Mouse (Mus musculus) midbrain, embryonic 14.5 days (tissue): ENCODE measurements around the gene Mat2a. TPM values are rescaled to one million over a fixed set of nuclear protein-coding genes. Genes with fewer than 3 reads are reported as not detected.

Experiments used
- ATAC-seq: fragments of 200-750 bp; cut with Nextera tagmentation; 2 replicates; pipeline ENCODE4 v1.8.0; 2017; ENCODE audit warnings: moderate number of reproducible peaks, moderate library complexity; ENCODE audit not compliant: low FRiP score, low TSS enrichment
- DNase-seq: peaks from one replicate; pipeline ENCODE4 v3.0.0-alpha.2; 2015
- H3K27ac ChIP-seq: fragments of 300-500 bp; sonication (generic); replicated peaks from 2 replicates; pipeline ENCODE4 v1.5.1; 2014; ENCODE audit warnings: mild to moderate bottlenecking, low read depth, low read length, moderate library complexity
- H3K27me3 ChIP-seq: fragments of 300-500 bp; sonication (generic); 2 replicates; pipeline ENCODE4 v1.6.1; 2014; ENCODE audit warnings: low read length, control low read depth, mixed read lengths; ENCODE audit not compliant: control insufficient read depth, insufficient read depth
- H3K36me3 ChIP-seq: fragments of 300-500 bp; sonication (generic); 2 replicates; pipeline ENCODE4 v1.6.1; 2014; ENCODE audit warnings: low read length, control low read depth; ENCODE audit not compliant: control insufficient read depth, insufficient read depth
- H3K4me1 ChIP-seq: fragments of 300-500 bp; sonication (generic); 2 replicates; pipeline ENCODE4 v1.6.1; 2014; ENCODE audit warnings: mild to moderate bottlenecking, antibody characterized with exemption, low read length, control low read depth; ENCODE audit not compliant: control insufficient read depth, insufficient read depth
- H3K4me2 ChIP-seq: fragments of 300-500 bp; sonication (generic); 2 replicates; pipeline ENCODE4 v1.6.1; 2014; ENCODE audit warnings: mild to moderate bottlenecking, low read length, moderate library complexity
- H3K4me3 ChIP-seq: fragments of 300-500 bp; sonication (generic); replicated peaks from 2 replicates; pipeline ENCODE4 v1.5.1; 2014; ENCODE audit warnings: low read depth, low read length
- H3K9ac ChIP-seq: fragments of 300-500 bp; sonication (generic); replicated peaks from 2 replicates; pipeline ENCODE4 v1.6.1; 2014; ENCODE audit warnings: mild to moderate bottlenecking, low read length, moderate library complexity
- H3K9me3 ChIP-seq: fragments of 300-500 bp; sonication (generic); 2 replicates; pipeline ENCODE4 v1.6.1; 2016; ENCODE audit warnings: low read length, control low read depth, mixed read lengths; ENCODE audit not compliant: control insufficient read depth
- WGBS: fragments of 180-500 bp; shearing (Covaris S2); extraction: QIAGEN DNeasy Blood & Tissue Kit; methylation state at CpG from one replicate; pipeline ENCODE4 v1.1.7; 2014; 5-methylcytosine and 5-hydroxymethylcytosine counted together
- polyA plus RNA-seq: library from polyadenylated mRNA; unstranded; fragments of >200 nt; fragmentation: Nextera tagmentation; extraction: Ambion mirVana; gene quantifications from 2 replicates; pipeline ENCODE4 v1.2.1, GENCODE M21; 2014

Mat2a gene
- polyA plus RNA-seq, 1 experiment from 2014 or later = 413 TPM

DNA sequence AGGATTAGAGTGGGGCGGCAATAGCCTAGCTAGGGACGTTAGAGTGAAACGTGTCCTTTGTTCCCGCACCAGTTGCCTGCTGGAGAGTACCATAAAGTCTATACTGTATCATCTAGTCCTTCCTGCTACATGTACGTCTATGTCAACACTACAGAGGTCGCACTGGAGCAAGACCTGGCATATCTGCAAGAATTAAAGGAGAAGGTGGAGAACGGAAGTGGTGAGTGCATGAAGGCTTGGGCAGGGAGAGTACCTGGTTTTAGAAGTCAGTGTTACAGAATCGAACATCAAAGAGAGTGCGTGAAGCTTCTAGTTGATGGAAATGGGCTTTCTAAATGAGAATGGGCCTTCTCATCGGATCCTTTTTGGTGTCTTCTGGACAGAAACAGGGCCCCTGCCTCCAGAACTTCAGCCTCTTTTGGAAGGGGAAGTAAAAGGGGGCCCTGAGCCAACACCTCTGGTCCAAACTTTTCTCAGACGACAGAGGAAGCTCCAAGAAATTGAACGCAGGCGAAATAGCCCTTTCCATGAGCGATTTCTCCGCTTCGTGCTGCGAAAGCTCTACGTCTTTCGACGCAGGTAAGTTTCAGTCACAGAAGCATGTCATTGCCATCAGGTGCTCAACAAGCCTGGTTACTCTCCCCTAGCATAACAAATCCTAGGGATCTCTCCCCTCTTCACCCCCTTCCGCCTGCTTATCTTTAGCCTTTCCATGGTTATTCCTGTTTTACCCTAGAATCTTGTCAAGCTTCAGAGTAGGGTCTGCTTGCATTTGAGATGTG is 10.1 kb downstream of the Mat2a start:
- H3K36me3 ChIP-seq = peaks cover 90% of the 10 kb centered on the region
- 90% methylated on average over 21 of the region's 21 CpGs for WGBS

DNA sequence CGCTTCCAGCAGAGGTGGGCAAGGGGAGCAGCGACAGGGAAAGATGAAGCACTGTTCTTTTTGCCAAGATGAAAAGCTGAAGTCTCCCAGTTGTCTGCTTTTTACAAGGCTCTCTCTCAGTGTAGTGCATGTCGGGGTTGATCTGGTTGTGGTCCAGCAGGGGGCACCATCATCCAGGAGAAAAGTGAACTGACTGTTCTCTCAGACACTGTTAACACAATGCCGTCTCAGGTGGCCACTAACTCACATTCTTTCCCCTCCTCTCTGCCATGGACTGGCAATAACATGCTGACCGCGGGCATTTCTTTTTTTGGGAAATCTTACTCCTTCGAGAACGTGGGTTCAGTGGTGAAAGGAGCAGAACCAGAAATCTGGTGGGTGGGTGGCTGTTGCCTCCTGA is 11.3 kb downstream of the Mat2a start:
- Histone ChIP-seq H3K4me3 (no peak overlapping the region), H3K36me3 (peaks cover 91% of the 10 kb centered on the region), H3K27ac (no peak overlapping the region), H3K9me3 (no peaks in the 10 kb centered on the region), H3K27me3 (no peaks in the 10 kb centered on the region), H3K4me1 (no peaks in the 10 kb centered on the region), H3K9ac (no peak overlapping the region), H3K4me2 (no peak overlapping the region)
- WGBS = 33% methylated on average over 8 of the region's 8 CpGs
- DNase-seq (peak; percentile 91), ATAC-seq (peak; percentile 86)

More for the DNA sequence above, 10.1 kb downstream of the Mat2a start:
- no peaks in the 10 kb centered on the region for H3K27me3 ChIP-seq
- H3K4me2 ChIP-seq = no peak overlapping the region
- H3K9ac ChIP-seq = no peak overlapping the region
- no peak overlapping the region for H3K4me3 ChIP-seq
- no peak overlapping the region for H3K27ac ChIP-seq
- no peak for ATAC-seq
- DNase-seq = no peak
- H3K4me1 ChIP-seq = no peaks in the 10 kb centered on the region
- no peaks in the 10 kb centered on the region for H3K9me3 ChIP-seq

DNA sequence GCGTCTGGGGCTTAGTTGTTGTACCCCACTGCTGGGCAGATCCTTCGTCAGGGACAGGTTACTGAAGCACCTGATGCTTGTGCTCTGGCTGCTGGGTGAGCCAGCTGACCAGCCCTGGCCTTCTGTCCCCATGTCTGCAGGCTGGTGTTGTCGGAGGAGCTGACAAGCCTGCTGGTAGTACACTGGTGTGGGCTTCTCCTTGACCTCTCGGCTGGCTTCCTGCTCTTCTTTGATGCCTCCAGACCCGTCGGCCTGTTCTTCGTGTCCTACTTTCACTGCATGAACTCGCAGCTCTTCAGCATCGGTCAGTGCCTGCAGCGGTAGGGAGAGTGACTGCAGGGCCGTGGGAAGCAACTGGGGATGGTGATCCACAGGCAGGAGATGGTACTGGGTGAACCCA is 13.7 kb downstream of the Mat2a start:
- Histone ChIP-seq H3K4me2 (no peak overlapping the region), H3K9me3 (no peaks in the 10 kb centered on the region), H3K4me3 (no peak overlapping the region), H3K27me3 (no peaks in the 10 kb centered on the region), H3K9ac (no peak overlapping the region), H3K27ac (no peak overlapping the region), H3K4me1 (no peaks in the 10 kb centered on the region), H3K36me3 (peaks cover 90% of the 10 kb centered on the region)
- 94% methylated on average over 11 of the region's 11 CpGs for WGBS
- ATAC-seq (no peak), DNase-seq (no peak)

DNA sequence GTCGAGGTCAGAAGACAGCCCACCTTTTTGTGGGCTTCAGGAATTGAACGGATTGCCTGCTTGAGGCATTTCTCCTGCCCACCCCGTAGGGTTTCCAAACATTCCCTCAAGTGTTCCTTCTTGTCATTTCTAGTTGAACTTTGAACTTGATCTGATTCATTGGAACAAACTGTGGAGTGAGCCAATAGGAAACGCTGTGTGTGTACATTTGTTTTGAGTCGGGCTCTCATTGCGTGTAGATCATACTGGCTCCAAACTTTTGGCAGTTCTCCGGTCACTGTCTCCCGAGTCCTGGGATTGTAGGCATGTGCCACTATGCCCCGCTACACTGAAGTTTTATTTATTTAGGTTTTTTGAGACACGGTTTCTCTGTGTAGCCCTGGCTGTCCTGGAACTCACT is 18.5 kb downstream of the Mat2a start:
- H3K27me3 ChIP-seq = no peaks in the 10 kb centered on the region
- H3K36me3 ChIP-seq = peaks cover 79% of the 10 kb centered on the region
- no peak overlapping the region for H3K4me3 ChIP-seq
- ATAC-seq (no peak), DNase-seq (no peak)
- H3K4me1 ChIP-seq = no peaks in the 10 kb centered on the region
- H3K9me3 ChIP-seq = no peaks in the 10 kb centered on the region
- no peak overlapping the region for H3K4me2 ChIP-seq
- H3K27ac ChIP-seq = no peak overlapping the region
- 95% methylated on average over 10 of the region's 10 CpGs for WGBS
- no peak overlapping the region for H3K9ac ChIP-seq

DNA sequence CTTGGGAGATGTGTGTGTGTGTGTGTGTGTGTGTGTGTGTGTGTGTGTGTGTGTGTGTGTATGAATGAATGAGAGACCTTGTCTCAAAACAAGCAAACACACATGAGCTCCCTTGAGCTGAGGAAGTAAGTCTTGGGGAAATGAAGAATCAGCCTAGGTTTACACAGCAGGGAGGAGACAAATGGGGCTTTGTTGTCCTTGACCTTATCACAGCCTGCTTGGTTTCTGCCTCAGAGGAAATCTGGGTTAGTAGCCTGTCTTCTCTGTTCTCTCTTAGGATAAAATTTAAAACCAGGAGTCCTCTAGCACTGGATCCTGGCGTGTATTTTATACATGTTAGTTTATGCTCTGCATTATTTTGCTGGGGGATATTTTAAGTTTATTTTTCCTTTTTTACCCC is 19.6 kb downstream of the Mat2a start:
- no peak overlapping the region for H3K4me2 ChIP-seq
- no peaks in the 10 kb centered on the region for H3K9me3 ChIP-seq
- no peaks in the 10 kb centered on the region for H3K27me3 ChIP-seq
- ATAC-seq (no peak), DNase-seq (no peak)
- peaks cover 68% of the 10 kb centered on the region for H3K36me3 ChIP-seq
- WGBS = 85% methylated on average over 1 of the region's 1 CpGs
- peaks cover 4% of the 10 kb centered on the region; the same call in 1 of the 2 replicates for H3K4me1 ChIP-seq
- no peak overlapping the region for H3K27ac ChIP-seq
- no peak overlapping the region for H3K9ac ChIP-seq
- H3K4me3 ChIP-seq = no peak overlapping the region

GRCm38 (mm10) chr6:72418279-72418678 is 21.1 kb downstream of the Mat2a start:
- WGBS = 88% methylated on average over 4 of the region's 4 CpGs
- Histone ChIP-seq H3K9ac (no peak overlapping the region), H3K36me3 (peaks cover 53% of the 10 kb centered on the region), H3K27me3 (no peaks in the 10 kb centered on the region), H3K27ac (no peak overlapping the region), H3K9me3 (no peaks in the 10 kb centered on the region), H3K4me2 (no peak overlapping the region), H3K4me3 (no peak overlapping the region), H3K4me1 (peaks cover 9% of the 10 kb centered on the region; the same call in 1 of the 2 replicates)
- no peak for ATAC-seq
- no peak for DNase-seq

- DNase-seq (no peak), ATAC-seq (no peak)
- 91% methylated on average over 7 of the region's 7 CpGs for WGBS
- H3K36me3 ChIP-seq = peaks cover 33% of the 10 kb centered on the region
- H3K4me1 ChIP-seq = peaks cover 9% of the 10 kb centered on the region; the same call in 1 of the 2 replicates
- no peaks in the 10 kb centered on the region for H3K27me3 ChIP-seq
- no peak overlapping the region for H3K9ac ChIP-seq
- no peak overlapping the region for H3K4me2 ChIP-seq
- H3K4me3 ChIP-seq = no peak overlapping the region
- no peak overlapping the region for H3K27ac ChIP-seq
- H3K9me3 ChIP-seq = no peaks in the 10 kb centered on the region
Observed at GRCm38 (mm10) chr6:72415964-72416772, 23.2 kb downstream of the Mat2a start.

DNA sequence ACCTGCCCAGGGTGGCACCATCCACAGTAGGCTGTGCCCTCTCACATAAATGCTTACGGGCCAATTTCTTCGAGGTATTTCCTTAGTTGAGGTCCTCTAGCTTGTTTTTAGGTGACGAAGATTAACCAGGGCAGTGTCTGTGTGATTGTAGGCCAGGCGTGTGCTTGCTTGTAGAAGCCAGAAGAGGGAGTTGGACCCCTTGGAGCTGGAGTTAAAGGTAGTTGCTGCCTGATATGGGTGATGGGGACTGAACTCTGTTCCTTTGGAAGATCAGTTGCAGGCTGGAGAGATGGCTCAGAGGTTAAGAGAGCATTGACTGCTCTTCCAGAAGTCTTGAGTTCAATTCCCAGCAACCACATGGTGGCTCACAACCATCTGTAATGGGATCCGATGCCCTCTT is 24.2 kb downstream of the Mat2a start:
- peak overlapping the region; percentile 74 for H3K4me3 ChIP-seq
- no peak for DNase-seq
- H3K9ac ChIP-seq = no peak overlapping the region
- H3K27ac ChIP-seq = no peak overlapping the region
- peaks cover 24% of the 10 kb centered on the region for H3K36me3 ChIP-seq
- peaks cover 9% of the 10 kb centered on the region; the same call in 1 of the 2 replicates for H3K4me1 ChIP-seq
- H3K27me3 ChIP-seq = no peaks in the 10 kb centered on the region
- 87% methylated on average over 5 of the region's 5 CpGs for WGBS
- peak overlapping the region; percentile 87 for H3K4me2 ChIP-seq
- H3K9me3 ChIP-seq = no peaks in the 10 kb centered on the region
- no peak for ATAC-seq
